Mouse (Mus musculus) heart, adult 2 months (tissue): ENCODE data around the gene Adar. TPM values are rescaled to one million over a fixed set of nuclear protein-coding genes. Genes with fewer than 3 reads are reported as not detected.

Source experiments
- DNase-seq, 2 experiments: peaks; one replicate each; pipeline ENCODE4 v3.0.0; 2021
- H3K27ac ChIP-seq: fragments of 200-600 bp; 2 replicates; pipeline ENCODE4 v1.8.1; 2022
- H3K27me3 ChIP-seq: fragments of 200-500 bp; 2 replicates; pipeline ENCODE4 v1.6.1; 2012; ENCODE audit warnings: mild to moderate bottlenecking, low read length, inconsistent platforms, mixed read lengths; ENCODE audit not compliant: control insufficient read depth, insufficient read depth
- H3K36me3 ChIP-seq: fragments of 200-500 bp; 2 replicates; pipeline ENCODE4 v1.6.1; 2012; ENCODE audit warnings: low read length, inconsistent platforms; ENCODE audit not compliant: control insufficient read depth, insufficient read depth
- H3K4me1 ChIP-seq: fragments of 200-500 bp; 2 replicates; pipeline ENCODE4 v1.6.1; 2011; ENCODE audit warnings: low read length; ENCODE audit not compliant: control insufficient read depth, insufficient read depth
- H3K4me3 ChIP-seq: fragments of 200-600 bp; 2 replicates; pipeline ENCODE4 v1.8.1; 2022
- H3K79me2 ChIP-seq: fragments of 200-500 bp; replicated peaks from 2 replicates; pipeline ENCODE4 v1.6.1; 2012; ENCODE audit warnings: mild to moderate bottlenecking, inconsistent platforms, low read length, moderate library complexity, mixed read lengths; ENCODE audit not compliant: control insufficient read depth, insufficient read depth
- H3K9ac ChIP-seq: fragments of 200-500 bp; 2 replicates; pipeline ENCODE4 v1.6.1; 2012; ENCODE audit warnings: low read depth, mild to moderate bottlenecking, control low read depth, inconsistent platforms, low read length, mixed read lengths
- CTCF ChIP-seq: fragments of 200-600 bp; IDR thresholded peaks from 2 replicates; pipeline ENCODE4 v1.8.1; 2022; ENCODE audit warnings: antibody characterized with exemption, mild to moderate bottlenecking, moderate library complexity
- EP300 ChIP-seq: fragments of 200-500 bp; IDR thresholded peaks from 2 replicates; pipeline ENCODE4 v1.6.1; 2011; ENCODE audit warnings: low read depth, low read length, control low read depth; ENCODE audit not compliant: insufficient read depth
- POLR2A ChIP-seq: fragments of 200-500 bp; IDR thresholded peaks from 2 replicates; pipeline ENCODE4 v1.6.1; 2011; ENCODE audit warnings: mild to moderate bottlenecking, low read depth, low read length, control low read depth; ENCODE audit not compliant: insufficient read depth
- WGBS: fragments of 180-500 bp; shearing (Covaris S2); methylation state at CpG from one replicate; pipeline ENCODE4 v1.1.7; 2018; 5-methylcytosine and 5-hydroxymethylcytosine counted together
- intact Hi-C: fragments of 180-260 bp; cut with DNase I; formaldehyde crosslinking; loops from one replicate; pipeline ENCODE4 v1.15.1; 2025
- polyA plus RNA-seq: library from polyadenylated mRNA; depleted of rRNA; stranded (reverse); fragments of >200 nt; gene quantifications from 2 replicates; pipeline ENCODE4 v1.2.3, GENCODE M21; 2012
- total RNA-seq, 2 experiments: library from RNA; stranded (reverse); gene quantifications; 2 replicates each; pipeline ENCODE4 v1.2.3; 2021

The Adar gene
- total and polyA plus RNA-seq, 3 experiments: 10.8 to 13.1 (median 12.8) TPM

- no peaks in the 10 kb centered on the region for H3K79me2 ChIP-seq
- H3K27ac ChIP-seq: no peak overlapping the region
- H3K27me3 ChIP-seq: no peaks in the 10 kb centered on the region
- TF ChIP-seq POLR2A: no peak
- TF ChIP-seq EP300: no peak
- no peak for TF ChIP-seq CTCF
- DNase-seq: no peak
- H3K4me3 ChIP-seq: no peak overlapping the region
- no peaks in the 10 kb centered on the region for H3K36me3 ChIP-seq
- no peaks in the 10 kb centered on the region; the same call in 1 of the 2 replicates for H3K4me1 ChIP-seq
- intact Hi-C loops: no loop called here
- H3K9ac ChIP-seq: no peak overlapping the region
- 64% methylated on average over 7 of the region's 7 CpGs for WGBS
These were observed 8.7 kb downstream of the Adar start for GRCm38 (mm10) chr3:89723400-89724084.

- TF ChIP-seq CTCF (peak; percentile 69), POLR2A (no peak), EP300 (no peak)
- intact Hi-C loops: loop anchor here (5.0 kb wide), 1 partner anchor 270 kb away; no protein-coding TSS in a partner anchor
- 14% methylated on average over 4 of the region's 4 CpGs for WGBS
These were observed 12.2 kb downstream of the Adar start for GRCm38 (mm10) chr3:89727028-89727427.

GRCm38 (mm10) chr3:89728848-89729247 is 14.0 kb downstream of the Adar start:
- 85% methylated on average over 2 of the region's 2 CpGs for WGBS
- intact Hi-C loops: loop anchor here (5.0 kb wide), 1 partner anchor 272 kb away; no protein-coding TSS in a partner anchor
- no peak overlapping the region for H3K4me3 ChIP-seq

More at GRCm38 (mm10) chr3:89727028-89727427, 12.2 kb downstream of the Adar start:
- H3K4me3 ChIP-seq: no peak overlapping the region
- peaks cover 3% of the 10 kb centered on the region for H3K4me1 ChIP-seq
- H3K79me2 ChIP-seq: no peaks in the 10 kb centered on the region
- H3K27ac ChIP-seq: no peak overlapping the region
- no peak overlapping the region for H3K9ac ChIP-seq
- peak; percentile 39 to 41 for DNase-seq
- no peaks in the 10 kb centered on the region for H3K36me3 ChIP-seq
- no peaks in the 10 kb centered on the region for H3K27me3 ChIP-seq

GRCm38 (mm10) chr3:89730350-89731331 is 15.8 kb downstream of the Adar start:
- H3K36me3 ChIP-seq: no peaks in the 10 kb centered on the region
- H3K4me3 ChIP-seq: peak overlapping the region; percentile 73
- H3K79me2 ChIP-seq: peaks cover 3% of the 10 kb centered on the region; the same call in 1 of the 2 replicates
- WGBS: under 1% methylated on average over 32 of the region's 32 CpGs
- peak overlapping the region; percentile 86 for H3K27ac ChIP-seq
- no peaks in the 10 kb centered on the region for H3K27me3 ChIP-seq
- H3K9ac ChIP-seq: peak overlapping the region; percentile 76
- DNase-seq: peak; percentile 88 to 93
- TF ChIP-seq EP300 (peak; percentile 53; the same call in 1 of the 2 replicates), POLR2A (peak; percentile 89), CTCF (peak; percentile 78)
- intact Hi-C loops: loop anchor here (1.0 to 2.0 kb wide), 3 partner anchors 34 to 128 kb away; partner anchors contain the start of gene Chrnb2
- H3K4me1 ChIP-seq: peaks cover 5% of the 10 kb centered on the region

More at GRCm38 (mm10) chr3:89728848-89729247, 14.0 kb downstream of the Adar start:
- Histone ChIP-seq H3K4me1 (peaks cover 5% of the 10 kb centered on the region), H3K36me3 (no peaks in the 10 kb centered on the region), H3K27me3 (no peaks in the 10 kb centered on the region), H3K27ac (no peak overlapping the region), H3K9ac (no peak overlapping the region), H3K79me2 (peaks cover 3% of the 10 kb centered on the region; the same call in 1 of the 2 replicates)
- TF ChIP-seq POLR2A (no peak), CTCF (peak; percentile 37)
- DNase-seq: no peak

GRCm38 (mm10) chr3:89732091-89732490 is 17.3 kb downstream of the Adar start:
- WGBS: 47% methylated on average over 4 of the region's 4 CpGs

DNA sequence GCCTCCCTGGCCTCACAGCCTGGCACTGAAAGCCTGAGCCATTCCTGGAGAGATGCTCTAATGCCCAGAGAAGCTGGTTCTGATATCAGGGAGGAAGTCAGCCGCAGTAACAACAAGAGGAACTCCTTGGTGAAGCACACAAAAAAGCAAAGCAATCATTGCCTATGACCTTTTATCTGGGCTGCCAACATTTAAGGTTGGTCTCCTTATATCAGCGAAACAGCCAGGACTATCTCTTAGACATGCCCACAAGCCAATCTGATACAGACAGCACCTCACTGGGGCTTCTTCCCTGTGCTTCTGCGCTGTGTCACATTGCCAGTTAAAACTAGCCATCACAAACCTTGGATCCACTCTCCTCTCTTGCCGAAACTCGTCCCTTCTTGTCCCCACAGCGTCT is 23.7 kb downstream of the Adar start:
- H3K9ac ChIP-seq: no peak overlapping the region
- H3K27ac ChIP-seq: no peak overlapping the region
- H3K36me3 ChIP-seq: peaks cover 3% of the 10 kb centered on the region; the same call in 1 of the 2 replicates
- no peak overlapping the region for H3K4me3 ChIP-seq
- WGBS: 89% methylated on average over 6 of the region's 6 CpGs
- no peaks in the 10 kb centered on the region; the same call in none of the 2 replicates for H3K79me2 ChIP-seq
- TF ChIP-seq EP300 (no peak), CTCF (no peak), POLR2A (no peak)
- H3K4me1 ChIP-seq: no peaks in the 10 kb centered on the region
- intact Hi-C loops: no loop called here
- no peaks in the 10 kb centered on the region for H3K27me3 ChIP-seq
- no peak for DNase-seq

More at GRCm38 (mm10) chr3:89732091-89732490, 17.3 kb downstream of the Adar start:
- intact Hi-C loops: no loop called here
- no peaks in the 10 kb centered on the region for H3K27me3 ChIP-seq
- DNase-seq: no peak
- no peak overlapping the region for H3K4me3 ChIP-seq
- no peak overlapping the region for H3K27ac ChIP-seq
- H3K9ac ChIP-seq: no peak overlapping the region
- TF ChIP-seq POLR2A: no peak
- TF ChIP-seq EP300: no peak
- TF ChIP-seq CTCF: no peak
- peaks cover 5% of the 10 kb centered on the region for H3K4me1 ChIP-seq
- H3K36me3 ChIP-seq: no peaks in the 10 kb centered on the region
- H3K79me2 ChIP-seq: peaks cover 3% of the 10 kb centered on the region; the same call in 1 of the 2 replicates
